Mouse (Mus musculus) neural tube, embryonic 13.5 days (tissue): ENCODE measurements around the gene Gm13285. TPM values are rescaled to one million over a fixed set of nuclear protein-coding genes. Genes with fewer than 3 reads are reported as not detected.
"Not testable (repeated sequence)": the region's sequence is repeated elsewhere in the genome, so short reads cannot be mapped to it uniquely, and the experiment has no call there.

Source experiments
- ATAC-seq: fragments of 200-750 bp; cut with Nextera tagmentation; 2 replicates; pipeline ENCODE4 v1.8.0; 2017; ENCODE audit warnings: low read depth, mild to moderate bottlenecking, moderate TSS enrichment, moderate library complexity
- H3K27ac ChIP-seq: fragments of 300-500 bp; sonication (generic); replicated peaks from 2 replicates; pipeline ENCODE4 v1.5.1; 2015; ENCODE audit warnings: moderate library complexity, mild to moderate bottlenecking, inconsistent platforms
- H3K27me3 ChIP-seq: fragments of 300-500 bp; sonication (generic); 2 replicates; pipeline ENCODE4 v1.6.1; 2015; ENCODE audit warnings: mild to moderate bottlenecking, inconsistent platforms
- H3K36me3 ChIP-seq: fragments of 300-500 bp; sonication (generic); 2 replicates; pipeline ENCODE4 v1.6.1; 2015; ENCODE audit warnings: mild to moderate bottlenecking, inconsistent platforms
- H3K4me1 ChIP-seq: fragments of 300-500 bp; sonication (generic); replicated peaks from 2 replicates; pipeline ENCODE4 v1.6.1; 2015; ENCODE audit warnings: inconsistent platforms
- H3K4me2 ChIP-seq: fragments of 300-500 bp; sonication (generic); 2 replicates; pipeline ENCODE4 v1.6.1; 2015; ENCODE audit warnings: inconsistent platforms, mild to moderate bottlenecking, moderate library complexity
- H3K4me3 ChIP-seq: fragments of 300-500 bp; sonication (generic); 2 replicates; pipeline ENCODE4 v1.5.1; 2015; ENCODE audit warnings: mild to moderate bottlenecking, inconsistent platforms
- H3K9ac ChIP-seq: fragments of 300-500 bp; sonication (generic); 2 replicates; pipeline ENCODE4 v1.6.1; 2015; ENCODE audit warnings: moderate library complexity, mild to moderate bottlenecking, inconsistent platforms
- H3K9me3 ChIP-seq: fragments of 300-500 bp; sonication (generic); 2 replicates; pipeline ENCODE4 v1.6.1; 2016; ENCODE audit warnings: inconsistent platforms
- WGBS: fragments of 180-500 bp; shearing (Covaris S2); methylation state at CpG from one replicate; pipeline ENCODE4 v1.1.7; 2015; 5-methylcytosine and 5-hydroxymethylcytosine counted together
- polyA plus RNA-seq: library from polyadenylated mRNA; unstranded; fragments of >200 nt; fragmentation: Nextera tagmentation; extraction: Ambion mirVana; gene quantifications from 2 replicates; pipeline ENCODE4 v1.2.1, GENCODE M21; 2015

The Gm13285 gene
- 0.32 TPM in 1 of 2 replicates, not detected in the other for polyA plus RNA-seq

GRCm38 (mm10) chr4:88799365-88799764 lies at the start of gene Gm13285:
Gm13285 (plus strand) TSS chr4:88799665.
- not testable (repeated sequence) for H3K27me3 ChIP-seq, H3K9ac ChIP-seq, H3K4me3 ChIP-seq, H3K9me3 ChIP-seq, H3K36me3 ChIP-seq, H3K4me1 ChIP-seq, ATAC-seq, H3K4me2 ChIP-seq, H3K27ac ChIP-seq
- 19% methylated on average over 5 of the region's 7 CpGs for WGBS

DNA sequence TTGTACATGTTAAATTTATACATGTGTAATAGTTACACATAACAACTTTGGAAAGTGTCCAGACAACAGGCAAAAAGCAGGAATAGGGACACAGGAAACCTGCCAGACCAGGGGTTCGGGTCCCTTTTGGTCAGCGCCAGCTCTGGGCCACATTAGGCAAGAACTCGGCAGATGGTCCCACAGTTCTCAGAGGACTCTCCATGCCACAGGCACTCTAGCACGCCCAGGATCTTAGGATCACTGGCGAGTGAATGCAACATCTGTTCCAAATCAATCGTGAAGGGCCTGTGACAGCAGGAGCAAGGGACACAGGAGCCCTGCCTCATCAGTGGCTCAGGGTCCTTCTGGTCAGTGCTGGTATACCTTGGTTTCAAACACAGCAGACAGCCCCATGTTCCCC lies 49.5 kb upstream of the Gm13285 start:
- ATAC-seq: no peak
- Histone ChIP-seq H3K4me3 (no peak overlapping the region), H3K27me3 (no peaks in the 10 kb centered on the region), H3K9ac (no peak overlapping the region), H3K4me2 (no peak overlapping the region), H3K9me3 (no peaks in the 10 kb centered on the region), H3K27ac (no peak overlapping the region), H3K36me3 (no peaks in the 10 kb centered on the region), H3K4me1 (peaks cover 9% of the 10 kb centered on the region)
- WGBS: 66% methylated on average over 6 of the region's 6 CpGs

DNA sequence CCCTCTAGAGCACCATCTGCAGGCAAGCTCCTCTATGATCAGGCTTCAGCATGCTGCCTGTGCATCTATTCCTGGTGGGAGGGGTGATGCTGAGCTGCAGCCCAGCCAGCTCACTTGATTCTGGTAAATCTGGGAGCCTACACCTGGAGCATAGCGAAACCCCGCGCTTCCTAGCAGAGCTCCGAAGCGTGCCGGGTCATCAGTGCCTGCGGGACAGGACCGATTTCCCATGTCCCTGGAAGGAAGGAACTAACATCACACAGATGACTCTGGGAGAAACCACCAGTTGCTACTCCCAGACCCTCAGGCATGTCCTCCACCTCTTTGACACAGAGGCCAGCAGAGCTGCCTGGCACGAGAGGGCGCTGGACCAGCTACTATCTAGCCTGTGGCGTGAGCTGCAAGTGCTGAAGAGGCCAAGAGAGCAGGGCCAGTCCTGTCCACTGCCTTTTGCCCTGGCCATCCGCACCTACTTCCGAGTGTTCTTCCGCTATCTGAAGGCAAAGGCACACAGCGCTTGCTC lies 44.6 kb upstream of the Gm13285 start, which contains the start of gene Gm13271:
Gm13271 (plus strand) TSS at position 51 of the 523 bp plus-strand sequence.
- not testable (repeated sequence) for H3K27me3 ChIP-seq, ATAC-seq, H3K4me1 ChIP-seq, H3K9ac ChIP-seq, H3K4me3 ChIP-seq, H3K4me2 ChIP-seq, H3K36me3 ChIP-seq, H3K27ac ChIP-seq, H3K9me3 ChIP-seq
- 80% methylated on average over 15 of the region's 15 CpGs for WGBS

GRCm38 (mm10) chr4:88756581-88757513 lies 42.6 kb upstream of the Gm13285 start:
- H3K4me1 ChIP-seq, H3K36me3 ChIP-seq, H3K9me3 ChIP-seq, H3K27me3 ChIP-seq: not testable (repeated sequence)
- 13% methylated on average over 28 of the region's 31 CpGs for WGBS
- peak overlapping the region; percentile 72 for H3K4me2 ChIP-seq
- 0 out of 2 replicates have a peak, but pooled peaks have one; percentile 27 for ATAC-seq
- H3K27ac ChIP-seq: peak overlapping the region; percentile 79
- H3K4me3 ChIP-seq: peak overlapping the region; percentile 46
- peak overlapping the region; percentile 68 for H3K9ac ChIP-seq

GRCm38 (mm10) chr4:88757628-88758031 lies 41.8 kb upstream of the Gm13285 start:
- peak overlapping the region; percentile 79 for H3K27ac ChIP-seq
- peak overlapping the region; percentile 46 for H3K4me3 ChIP-seq
- under 1% methylated on average over 16 of the region's 21 CpGs for WGBS
- not testable (repeated sequence) for H3K4me1 ChIP-seq, H3K27me3 ChIP-seq, H3K36me3 ChIP-seq, H3K9me3 ChIP-seq
- ATAC-seq: peak; percentile 100
- peak overlapping the region; percentile 68 for H3K9ac ChIP-seq
- H3K4me2 ChIP-seq: peak overlapping the region; percentile 72

DNA sequence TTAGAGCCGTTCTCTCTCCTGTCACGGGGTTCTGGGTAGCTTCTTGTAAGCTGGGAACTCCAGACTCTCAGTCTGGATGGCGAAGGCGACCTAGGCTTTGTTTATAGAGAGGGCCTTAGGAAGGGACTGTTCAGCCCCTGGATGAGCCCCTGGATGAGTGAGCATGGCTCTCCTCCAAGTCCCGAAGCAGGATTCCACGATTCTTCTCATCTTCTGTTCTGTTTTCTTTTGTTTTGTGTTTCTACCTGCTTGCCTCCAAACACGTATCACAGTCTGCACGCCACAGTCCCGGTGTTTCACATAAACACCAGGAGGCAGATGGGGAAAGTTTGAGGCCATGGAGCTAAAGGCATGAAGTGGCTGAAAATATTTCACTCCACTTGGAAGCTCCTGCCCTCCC lies 40.7 kb upstream of the Gm13285 start:
- H3K4me1 ChIP-seq, H3K4me2 ChIP-seq, H3K9me3 ChIP-seq, H3K9ac ChIP-seq, H3K27me3 ChIP-seq, H3K4me3 ChIP-seq, H3K36me3 ChIP-seq, ATAC-seq, H3K27ac ChIP-seq: not testable (repeated sequence)
- WGBS: 83% methylated on average over 9 of the region's 9 CpGs

GRCm38 (mm10) chr4:88759610-88760268 lies 39.7 kb upstream of the Gm13285 start, which contains the start of gene Gm13283:
Gm13283 (plus strand) TSS chr4:88760119.
- not testable (repeated sequence) for H3K9ac ChIP-seq, H3K4me1 ChIP-seq, H3K36me3 ChIP-seq, H3K27ac ChIP-seq, H3K27me3 ChIP-seq, H3K9me3 ChIP-seq, ATAC-seq
- peak within 1 kb of the TSS; percentile 33 for H3K4me3 ChIP-seq
- peak within 1 kb of the TSS; percentile 54 for H3K4me2 ChIP-seq
- 37% methylated on average over 11 of the region's 14 CpGs for WGBS

DNA sequence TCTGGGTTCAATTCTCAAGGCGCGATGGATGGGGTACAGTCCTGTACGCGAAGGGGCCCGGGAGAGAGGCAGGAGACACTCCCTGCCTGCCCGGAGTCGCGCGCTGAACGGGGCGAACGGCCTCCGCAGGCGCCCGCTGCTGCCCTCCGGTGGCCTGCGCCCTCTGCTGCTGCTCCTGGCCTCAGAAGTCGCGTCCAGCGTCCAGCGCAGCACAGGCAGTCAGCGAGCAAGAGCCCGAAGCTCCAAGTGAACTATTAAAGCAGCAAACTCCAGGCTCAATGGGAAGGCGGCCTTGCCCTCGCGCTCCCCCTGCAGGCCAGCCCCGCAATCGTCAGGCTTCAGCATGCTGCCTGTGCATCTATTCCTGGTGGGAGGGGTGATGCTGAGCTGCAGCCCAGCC lies 39.0 kb upstream of the Gm13285 start:
- not testable (repeated sequence) for H3K9me3 ChIP-seq, H3K36me3 ChIP-seq, H3K9ac ChIP-seq, H3K27me3 ChIP-seq, H3K4me1 ChIP-seq, ATAC-seq, H3K27ac ChIP-seq
- Histone ChIP-seq H3K4me3 (peak overlapping the region; percentile 33), H3K4me2 (peak overlapping the region; percentile 54)
- WGBS: 3% methylated on average over 20 of the region's 28 CpGs

- H3K4me2 ChIP-seq, ATAC-seq, H3K4me3 ChIP-seq, H3K27ac ChIP-seq, H3K36me3 ChIP-seq, H3K9me3 ChIP-seq, H3K4me1 ChIP-seq, H3K9ac ChIP-seq, H3K27me3 ChIP-seq: not testable (repeated sequence)
- 75% methylated on average over 6 of the region's 8 CpGs for WGBS
Observed at GRCm38 (mm10) chr4:88761776-88762175, 37.7 kb upstream of the Gm13285 start.

DNA sequence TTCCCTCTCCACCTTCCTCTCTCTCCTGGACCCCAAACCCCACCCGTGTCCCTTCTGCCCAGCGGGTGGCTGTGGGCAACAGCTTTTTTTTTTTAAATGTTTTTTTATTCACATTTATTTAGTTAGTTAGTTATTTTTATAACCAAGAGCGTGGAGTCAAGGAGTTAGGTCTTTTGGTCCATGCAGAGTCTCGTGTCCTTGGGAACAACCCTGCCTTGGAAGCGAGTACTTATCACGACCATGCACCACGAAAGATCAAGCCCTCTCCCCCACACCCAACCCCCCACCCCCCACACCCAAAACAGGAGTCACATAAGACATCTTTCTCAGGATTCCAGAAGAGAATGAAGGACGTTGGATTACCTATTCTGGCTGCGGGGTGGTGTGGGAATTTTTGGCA lies 37.1 kb upstream of the Gm13285 start:
- not testable (repeated sequence) for H3K9ac ChIP-seq, H3K27me3 ChIP-seq, H3K36me3 ChIP-seq, H3K4me1 ChIP-seq, H3K27ac ChIP-seq, H3K9me3 ChIP-seq, H3K4me2 ChIP-seq, H3K4me3 ChIP-seq, ATAC-seq
- WGBS: 64% methylated on average over 9 of the region's 9 CpGs

GRCm38 (mm10) chr4:88763384-88764018 lies 36.0 kb upstream of the Gm13285 start:
- ATAC-seq, H3K9ac ChIP-seq, H3K36me3 ChIP-seq, H3K9me3 ChIP-seq, H3K4me1 ChIP-seq, H3K27me3 ChIP-seq, H3K27ac ChIP-seq: not testable (repeated sequence)
- peak overlapping the region; percentile 55 for H3K4me2 ChIP-seq
- WGBS: 4% methylated on average over 26 of the region's 42 CpGs
- H3K4me3 ChIP-seq: peak overlapping the region; percentile 35

GRCm38 (mm10) chr4:88773534-88773933 lies 25.9 kb upstream of the Gm13285 start, which contains the start of gene Gm13290:
Gm13290 (plus strand) TSS chr4:88773834.
- H3K4me2 ChIP-seq, H3K27ac ChIP-seq, H3K9me3 ChIP-seq, H3K27me3 ChIP-seq, H3K9ac ChIP-seq, ATAC-seq, H3K36me3 ChIP-seq, H3K4me3 ChIP-seq, H3K4me1 ChIP-seq: not testable (repeated sequence)
- no CpG with 5 or more reads among the region's 32 CpGs for WGBS
